Mouse (Mus musculus) heart, embryonic 15.5 days (tissue): ENCODE measurements around the gene Pdzph1. TPM values are rescaled to one million over a fixed set of nuclear protein-coding genes. Genes with fewer than 3 reads are reported as not detected.

Source experiments
- ATAC-seq: fragments of 200-750 bp; cut with Nextera tagmentation; replicated peaks from 2 replicates; pipeline ENCODE4 v1.8.0; 2017; ENCODE audit warnings: low read depth, moderate TSS enrichment; ENCODE audit not compliant: insufficient number of reproducible peaks, insufficient read depth, low FRiP score
- H3K27ac ChIP-seq: fragments of 300-500 bp; sonication (generic); 2 replicates; pipeline ENCODE4 v1.5.1; 2015; ENCODE audit warnings: mild to moderate bottlenecking, inconsistent platforms
- H3K27me3 ChIP-seq: fragments of 300-500 bp; sonication (generic); 2 replicates; pipeline ENCODE4 v1.6.1; 2015; ENCODE audit warnings: inconsistent platforms
- H3K36me3 ChIP-seq: fragments of 300-500 bp; sonication (generic); 2 replicates; pipeline ENCODE4 v1.6.1; 2015; ENCODE audit warnings: mild to moderate bottlenecking, inconsistent platforms
- H3K4me1 ChIP-seq: fragments of 300-500 bp; sonication (generic); replicated peaks from 2 replicates; pipeline ENCODE4 v1.6.1; 2015; ENCODE audit warnings: inconsistent platforms
- H3K4me2 ChIP-seq: fragments of 300-500 bp; sonication (generic); 2 replicates; pipeline ENCODE4 v1.6.1; 2015; ENCODE audit warnings: inconsistent platforms, mild to moderate bottlenecking, moderate library complexity
- H3K4me3 ChIP-seq: fragments of 300-500 bp; sonication (generic); 2 replicates; pipeline ENCODE4 v1.5.1; 2015; ENCODE audit warnings: mild to moderate bottlenecking, inconsistent platforms
- H3K9ac ChIP-seq: fragments of 300-500 bp; sonication (generic); 2 replicates; pipeline ENCODE4 v1.6.1; 2015; ENCODE audit warnings: mild to moderate bottlenecking, inconsistent platforms
- H3K9me3 ChIP-seq: fragments of 300-500 bp; sonication (generic); replicated peaks from 2 replicates; pipeline ENCODE4 v1.6.1; 2016; ENCODE audit warnings: inconsistent platforms
- WGBS: fragments of 180-500 bp; shearing (Covaris S2); methylation state at CpG from one replicate; pipeline ENCODE4 v1.1.7; 2015; ENCODE audit warnings: mixed read lengths; 5-methylcytosine and 5-hydroxymethylcytosine counted together
- polyA plus RNA-seq: library from polyadenylated mRNA; unstranded; fragments of >200 nt; fragmentation: Nextera tagmentation; extraction: Ambion mirVana; gene quantifications from 2 replicates; pipeline ENCODE4 v1.2.1, GENCODE M21; 2015

Pdzph1 gene
- not detected in 2 replicates for polyA plus RNA-seq

- ATAC-seq: no peak
- WGBS: 74% methylated on average over 6 of the region's 6 CpGs
- H3K36me3 ChIP-seq: no peaks in the 10 kb centered on the region
- H3K27ac ChIP-seq: no peak within 1 kb of the TSS
- H3K4me1 ChIP-seq: no peaks in the 10 kb centered on the region
- H3K4me2 ChIP-seq: no peak within 1 kb of the TSS
- H3K27me3 ChIP-seq: no peaks in the 10 kb centered on the region
- H3K9me3 ChIP-seq: no peaks in the 10 kb centered on the region
- H3K9ac ChIP-seq: no peak within 1 kb of the TSS
- H3K4me3 ChIP-seq: no peak within 1 kb of the TSS
Observed at GRCm38 (mm10) chr17:58991275-58991674, at the start of gene Pdzph1. Gene Pdzph1, minus strand, starts transcription at chr17:58991375.

- Histone ChIP-seq H3K9ac (no peak overlapping the region), H3K27me3 (no peaks in the 10 kb centered on the region), H3K36me3 (no peaks in the 10 kb centered on the region), H3K9me3 (no peaks in the 10 kb centered on the region), H3K4me3 (no peak overlapping the region), H3K27ac (no peak overlapping the region), H3K4me1 (no peaks in the 10 kb centered on the region), H3K4me2 (no peak overlapping the region)
- ATAC-seq: no peak
- 40% methylated on average over 5 of the region's 5 CpGs for WGBS
Observed at GRCm38 (mm10) chr17:59039754-59040153, 48.6 kb upstream of the Pdzph1 start.

GRCm38 (mm10) chr17:59033445-59033844 is 42.3 kb upstream of the Pdzph1 start:
- H3K27ac ChIP-seq: no peak overlapping the region
- no peak overlapping the region for H3K4me2 ChIP-seq
- H3K4me3 ChIP-seq: no peak overlapping the region
- no peaks in the 10 kb centered on the region for H3K9me3 ChIP-seq
- H3K9ac ChIP-seq: no peak overlapping the region
- ATAC-seq: no peak
- H3K27me3 ChIP-seq: no peaks in the 10 kb centered on the region
- no peaks in the 10 kb centered on the region for H3K4me1 ChIP-seq
- whole genome bisulfite sequencing: 87% methylated on average over 3 of the region's 3 CpGs
- H3K36me3 ChIP-seq: no peaks in the 10 kb centered on the region

- no peak overlapping the region for H3K9ac ChIP-seq
- H3K36me3 ChIP-seq: no peaks in the 10 kb centered on the region
- H3K4me1 ChIP-seq: no peaks in the 10 kb centered on the region
- 76% methylated on average over 3 of the region's 3 CpGs for WGBS
- H3K27me3 ChIP-seq: no peaks in the 10 kb centered on the region
- H3K4me2 ChIP-seq: no peak overlapping the region
- H3K9me3 ChIP-seq: no peaks in the 10 kb centered on the region
- H3K4me3 ChIP-seq: no peak overlapping the region
- no peak overlapping the region for H3K27ac ChIP-seq
- ATAC-seq: no peak
Observed at GRCm38 (mm10) chr17:59026336-59026735, 35.2 kb upstream of the Pdzph1 start.

- Histone ChIP-seq H3K9ac (no peak overlapping the region), H3K27me3 (no peaks in the 10 kb centered on the region), H3K4me3 (no peak overlapping the region), H3K36me3 (no peaks in the 10 kb centered on the region), H3K9me3 (no peaks in the 10 kb centered on the region), H3K27ac (no peak overlapping the region), H3K4me1 (no peaks in the 10 kb centered on the region), H3K4me2 (no peak overlapping the region)
- 51% methylated on average over 6 of the region's 6 CpGs for WGBS
- no peak for ATAC-seq
Observed at GRCm38 (mm10) chr17:59024502-59024901, 33.3 kb upstream of the Pdzph1 start.

GRCm38 (mm10) chr17:59023971-59024370 is 32.8 kb upstream of the Pdzph1 start:
- no peak for ATAC-seq
- H3K9ac ChIP-seq: no peak overlapping the region

GRCm38 (mm10) chr17:59018666-59019065 is 27.5 kb upstream of the Pdzph1 start:
- WGBS: 83% methylated on average over 4 of the region's 4 CpGs
- Histone ChIP-seq H3K9me3 (no peaks in the 10 kb centered on the region), H3K4me2 (no peak overlapping the region), H3K4me3 (no peak overlapping the region), H3K27me3 (no peaks in the 10 kb centered on the region), H3K4me1 (no peaks in the 10 kb centered on the region), H3K27ac (no peak overlapping the region), H3K9ac (no peak overlapping the region), H3K36me3 (no peaks in the 10 kb centered on the region)
- ATAC-seq: no peak

More at GRCm38 (mm10) chr17:59023971-59024370, 32.8 kb upstream of the Pdzph1 start:
- no peaks in the 10 kb centered on the region for H3K4me1 ChIP-seq
- no peaks in the 10 kb centered on the region for H3K27me3 ChIP-seq
- H3K27ac ChIP-seq: no peak overlapping the region
- 58% methylated on average over 5 of the region's 5 CpGs for WGBS
- H3K36me3 ChIP-seq: no peaks in the 10 kb centered on the region
- no peak overlapping the region for H3K4me3 ChIP-seq
- no peaks in the 10 kb centered on the region for H3K9me3 ChIP-seq
- H3K4me2 ChIP-seq: no peak overlapping the region

GRCm38 (mm10) chr17:59013091-59013459 is 21.9 kb upstream of the Pdzph1 start, which contains the start of gene Nudt12:
Gene Nudt12, minus strand, starts transcription at chr17:59013372.
- H3K27me3 ChIP-seq: no peaks in the 10 kb centered on the region
- no peaks in the 10 kb centered on the region for H3K4me1 ChIP-seq
- H3K27ac ChIP-seq: peak within 1 kb of the TSS; percentile 61
- ATAC-seq: peak; percentile 80; the same call in 1 of the 2 replicates
- no peaks in the 10 kb centered on the region for H3K36me3 ChIP-seq
- H3K4me3 ChIP-seq: peak within 1 kb of the TSS; percentile 87
- H3K9ac ChIP-seq: peak within 1 kb of the TSS; percentile 74
- no peaks in the 10 kb centered on the region for H3K9me3 ChIP-seq
- under 1% methylated on average over 22 of the region's 22 CpGs for whole genome bisulfite sequencing
- peak within 1 kb of the TSS; percentile 75 for H3K4me2 ChIP-seq

GRCm38 (mm10) chr17:59012421-59013090 is 21.4 kb upstream of the Pdzph1 start:
- Histone ChIP-seq H3K27ac (peak overlapping the region; percentile 61), H3K4me3 (peak overlapping the region; percentile 87), H3K4me2 (peak overlapping the region; percentile 75), H3K4me1 (no peaks in the 10 kb centered on the region), H3K27me3 (no peaks in the 10 kb centered on the region), H3K36me3 (no peaks in the 10 kb centered on the region), H3K9me3 (no peaks in the 10 kb centered on the region), H3K9ac (peak overlapping the region; percentile 74)
- 11% methylated on average over 15 of the region's 15 CpGs for WGBS
- ATAC-seq: peak; percentile 7; the same call in 1 of the 2 replicates

GRCm38 (mm10) chr17:59011546-59012307 is 20.6 kb upstream of the Pdzph1 start:
- 69% methylated on average over 13 of the region's 13 CpGs for WGBS

GRCm38 (mm10) chr17:58973237-58973636 is 17.9 kb downstream of the Pdzph1 start:
- Histone ChIP-seq H3K4me1 (no peaks in the 10 kb centered on the region), H3K27me3 (no peaks in the 10 kb centered on the region), H3K36me3 (no peaks in the 10 kb centered on the region), H3K27ac (no peak overlapping the region), H3K4me3 (no peak overlapping the region), H3K9me3 (no peaks in the 10 kb centered on the region), H3K9ac (no peak overlapping the region), H3K4me2 (no peak overlapping the region)
- 59% methylated on average over 5 of the region's 5 CpGs for WGBS
- no peak for ATAC-seq

More at GRCm38 (mm10) chr17:59011546-59012307, 20.6 kb upstream of the Pdzph1 start:
- Histone ChIP-seq H3K27ac (no peak overlapping the region), H3K4me1 (no peaks in the 10 kb centered on the region), H3K9ac (no peak overlapping the region), H3K27me3 (no peaks in the 10 kb centered on the region), H3K9me3 (no peaks in the 10 kb centered on the region), H3K4me3 (no peak overlapping the region), H3K36me3 (no peaks in the 10 kb centered on the region), H3K4me2 (no peak overlapping the region; the same call in 1 of the 2 replicates)
- ATAC-seq: no peak
